Mouse (Mus musculus) CD4-positive, CD25-positive, alpha-beta regulatory T cell, adult 4 months (primary cell): ENCODE measurements around the gene B4galnt4. TPM values are rescaled to one million over a fixed set of nuclear protein-coding genes. Genes with fewer than 3 reads are reported as not detected.
"Not testable (repeated sequence)": the region's sequence is repeated elsewhere in the genome, so short reads cannot be mapped to it uniquely, and the experiment has no call there.

Experiments
- ATAC-seq: one replicate; pipeline ENCODE4 v1.8.0; 2017
- polyA plus RNA-seq, 2 experiments: library from polyadenylated mRNA; unstranded; fragments of 100-300 nt; shearing (Covaris generic); gene quantifications; one replicate each; pipeline ENCODE4 v1.2.1; 2017

The B4galnt4 gene
- polyA plus RNA-seq: 1 to 10 TPM; 6.6 to 7.8 TPM

DNA sequence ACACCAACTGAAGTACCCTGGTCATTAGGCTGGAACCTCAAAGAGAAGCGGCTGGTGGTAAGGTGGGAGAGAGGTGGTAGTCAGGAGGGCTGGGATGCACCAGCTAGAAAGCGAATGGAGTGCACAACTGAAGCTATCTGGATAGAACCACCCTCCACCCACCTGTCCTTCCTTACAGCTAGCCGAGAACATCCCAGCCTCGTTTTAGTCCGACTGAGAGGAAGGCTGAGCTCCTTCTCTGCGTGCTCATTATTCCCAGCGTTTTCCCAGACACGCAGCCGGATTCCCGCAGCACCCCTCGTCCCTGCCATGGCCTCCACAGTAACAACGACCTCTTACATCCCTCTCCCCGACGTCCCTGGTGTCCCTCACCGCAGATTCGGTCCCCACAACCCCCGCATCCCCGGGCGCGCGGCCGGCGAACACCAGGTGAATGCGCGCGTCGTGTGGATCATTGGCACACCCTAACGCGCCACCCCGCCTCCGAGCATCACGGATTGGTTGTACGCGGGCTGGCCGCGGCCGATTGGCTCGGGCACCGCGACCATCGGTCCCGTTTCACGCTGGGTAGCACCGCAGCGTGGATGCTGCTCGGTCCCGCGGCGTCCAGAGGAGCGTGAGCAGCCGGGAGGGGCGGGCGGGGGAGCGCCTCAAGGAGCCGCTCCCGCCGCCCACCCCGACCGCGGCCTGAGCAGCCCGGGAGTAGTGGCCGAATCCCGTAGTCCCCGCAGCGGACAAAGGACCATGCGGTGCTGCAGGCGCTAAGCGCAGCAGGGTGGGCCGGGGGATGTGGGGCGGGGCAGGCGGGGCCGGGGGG, at the start of gene B4galnt4:
TSS of gene B4galnt4 (plus strand) at position 679 of the 817 bp plus-strand sequence.
- peak; percentile 61 for ATAC-seq

GRCm38 (mm10) chr7:141011238-141011770, 49.6 kb upstream of the B4galnt4 start:
- no peak for ATAC-seq

- no peak for ATAC-seq
Observed at GRCm38 (mm10) chr7:141016707-141017697, 43.9 kb upstream of the B4galnt4 start.

DNA sequence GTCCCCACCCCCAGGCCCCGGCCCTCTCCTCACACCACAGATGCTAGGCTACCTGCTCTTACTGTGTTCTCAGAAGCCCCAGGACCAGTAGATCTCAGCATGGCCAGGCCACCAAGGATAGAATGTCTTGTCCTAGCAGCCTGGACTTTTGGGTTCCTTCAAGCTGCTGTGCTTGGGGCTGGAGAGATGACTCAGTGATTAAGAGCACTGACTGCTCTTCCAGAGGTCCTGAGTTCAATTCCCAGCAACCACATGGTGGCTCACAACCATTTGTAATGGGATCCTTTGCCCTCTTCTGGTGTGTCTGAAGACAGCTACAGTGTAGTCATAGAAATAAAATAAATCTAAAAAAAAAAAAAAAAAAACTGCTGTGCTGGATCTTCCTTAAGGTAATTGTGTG, 43.1 kb upstream of the B4galnt4 start, which contains the start of gene Ifitm6:
TSS of gene Ifitm6 (minus strand) at position 101 of the 400 bp plus-strand sequence.
- ATAC-seq: not testable (repeated sequence)

DNA sequence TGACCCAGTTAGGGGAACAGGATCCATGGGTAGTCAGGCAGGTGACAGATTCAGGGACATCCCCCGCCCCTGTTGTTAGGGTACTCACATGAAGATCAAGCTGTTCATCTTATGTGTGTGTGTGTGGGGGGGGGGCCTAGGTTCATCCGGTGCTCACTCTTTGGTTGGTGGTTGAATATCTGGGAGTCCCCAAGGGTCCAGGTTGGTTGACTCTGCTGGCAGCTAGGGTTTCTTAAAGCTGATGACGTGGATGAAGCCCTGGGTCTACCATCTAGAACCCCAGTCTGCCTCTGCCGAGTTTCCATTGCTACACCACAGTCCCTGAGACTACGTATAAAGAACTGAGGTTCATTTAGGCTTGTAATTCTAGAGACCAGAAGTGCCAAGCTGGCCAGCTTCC, 41.9 kb upstream of the B4galnt4 start:
- peak; percentile 51 for ATAC-seq

GRCm38 (mm10) chr7:141021489-141022449, 39.1 kb upstream of the B4galnt4 start:
- no peak for ATAC-seq

- ATAC-seq: peak; percentile 60
Observed at GRCm38 (mm10) chr7:141024865-141025838, 35.8 kb upstream of the B4galnt4 start.

- peak; percentile 34 for ATAC-seq
Observed at GRCm38 (mm10) chr7:141026097-141026739, 34.7 kb upstream of the B4galnt4 start.

DNA sequence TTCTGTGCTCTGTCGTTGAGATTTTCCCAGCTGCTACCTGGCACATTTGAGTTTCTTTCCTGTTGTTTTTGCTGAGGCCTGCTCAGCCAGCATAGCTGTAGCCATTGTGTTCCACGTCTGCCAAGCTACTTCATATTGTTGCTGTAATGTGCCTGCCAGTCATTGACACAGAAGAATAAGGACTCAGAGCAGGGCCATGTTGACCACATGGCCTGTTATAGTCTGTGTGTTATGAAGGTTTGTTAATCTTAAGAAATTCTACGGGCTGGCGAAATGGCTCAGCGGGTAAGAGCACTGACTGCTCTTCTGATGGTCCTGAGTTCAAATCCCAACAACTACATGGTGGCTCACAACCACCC, 34.2 kb upstream of the B4galnt4 start:
- no peak for ATAC-seq

DNA sequence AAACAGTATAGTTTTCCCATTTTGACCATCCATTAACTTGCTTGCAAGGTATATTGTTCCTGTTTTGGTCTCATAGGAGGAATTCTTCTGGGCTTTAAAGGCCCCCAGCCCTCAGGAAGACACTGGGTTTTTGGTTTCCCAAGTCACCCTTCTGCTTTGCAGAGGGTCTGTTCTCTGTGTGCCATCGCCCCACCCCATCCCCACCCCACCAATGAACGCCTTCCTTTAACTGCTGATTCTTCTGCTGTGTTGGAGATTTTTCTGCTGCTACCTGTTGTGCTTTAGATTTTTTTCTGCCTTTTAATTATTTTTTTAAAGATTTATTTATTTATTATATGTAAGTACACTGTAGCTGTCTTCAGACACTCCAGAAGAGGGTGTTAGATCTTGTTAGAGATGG, 32.1 kb upstream of the B4galnt4 start, which contains the start of gene Gm17387:
TSS of gene Gm17387 (plus strand) at position 301 of the 400 bp plus-strand sequence.
- ATAC-seq: no peak

DNA sequence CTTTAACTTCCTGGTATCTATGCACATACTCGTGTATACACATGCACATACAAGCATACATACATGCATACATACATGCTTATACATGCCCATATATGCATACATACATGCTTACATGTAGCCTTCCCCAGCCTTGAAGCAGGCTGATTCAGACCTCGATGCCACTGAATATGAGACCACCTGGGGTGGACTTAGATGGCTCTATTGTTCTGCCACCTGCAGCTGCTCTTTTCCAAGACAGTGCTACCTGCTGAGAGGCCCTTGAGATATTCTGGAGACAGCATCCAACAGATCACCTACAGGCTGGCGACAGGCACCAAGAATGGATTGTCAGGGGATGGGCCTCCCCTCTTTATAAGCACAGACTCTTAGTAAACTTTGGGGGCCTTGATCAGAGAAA, 30.5 kb upstream of the B4galnt4 start:
- ATAC-seq: no peak

- ATAC-seq: no peak
Observed at GRCm38 (mm10) chr7:141032458-141033167, 28.3 kb upstream of the B4galnt4 start.

GRCm38 (mm10) chr7:141036624-141037023, 24.3 kb upstream of the B4galnt4 start:
- ATAC-seq: not testable (repeated sequence)

DNA sequence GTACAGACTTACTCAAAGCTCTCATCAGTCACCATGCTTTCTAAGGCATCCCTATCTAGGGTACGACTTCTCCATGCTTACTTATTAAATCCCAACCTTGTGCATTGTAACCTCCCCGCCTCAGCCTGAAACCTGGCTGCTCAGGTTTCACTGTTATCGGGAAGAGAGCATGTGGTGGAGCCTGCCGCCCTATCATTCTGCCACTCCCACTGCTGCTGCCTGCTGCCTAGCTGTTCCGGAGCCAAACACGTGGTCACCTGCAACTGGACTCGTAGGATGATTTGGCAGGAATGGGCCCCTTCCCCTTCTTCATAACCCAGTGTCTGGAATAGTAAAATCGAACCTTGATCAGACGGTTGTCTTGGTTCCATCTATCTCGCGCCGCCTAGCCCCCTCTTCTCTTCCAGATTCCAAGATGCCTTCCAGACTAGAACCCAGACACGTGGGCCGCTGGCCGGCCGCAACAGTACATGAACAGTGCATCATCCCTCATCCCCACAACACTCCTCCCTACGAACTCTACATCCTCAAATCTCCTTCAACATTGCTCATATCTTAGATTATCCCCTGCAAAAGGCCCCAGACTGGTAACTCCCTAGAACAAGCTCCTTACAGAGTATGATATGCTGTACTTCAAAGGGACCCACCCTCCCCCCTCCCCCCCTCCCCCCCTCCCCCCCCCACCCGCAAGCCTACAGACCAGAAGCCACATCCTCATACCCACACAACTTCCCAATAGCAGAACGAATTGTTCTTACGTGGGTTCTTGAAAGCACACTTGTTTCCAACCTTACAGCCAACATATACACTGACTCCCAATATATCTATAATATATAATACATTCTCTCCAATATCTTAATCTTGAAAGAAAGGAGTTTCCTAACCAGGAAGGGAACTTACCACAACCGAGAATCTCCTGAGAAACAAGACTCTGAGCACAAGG, 22.5 kb upstream of the B4galnt4 start:
- peak; percentile 89 for ATAC-seq

- no peak for ATAC-seq
Observed at GRCm38 (mm10) chr7:141039386-141040107, 21.4 kb upstream of the B4galnt4 start.

GRCm38 (mm10) chr7:141040867-141041606, 19.9 kb upstream of the B4galnt4 start:
- no peak for ATAC-seq
